Comparison of ENCODE assay signal across 24 mouse cellular contexts in genomic region chr5:53928537-53928936, GRCm38 (mm10).
DNase-seq lines count a peak whose midpoint lies in the region; ATAC-seq and TF ChIP-seq lines count a peak whose summit lies in the region.
"Had no signal": no experiment of that assay in that cellular context is flagged by ENCODE, and none has a peak within 500 bp of the region (broad histone marks: within the 10 kb centered on the region; RNA-seq: fewer than 3 reads in every experiment).

No protein-coding gene starts in this region.

- 0 out of 2 replicates have a peak, but pooled peaks have one; percentile 0 for TF ChIP-seq CTCF in kidney, adult 2 months (conservative IDR thresholded peaks at IDR 0.05; ENCODE audit: insufficient read depth, insufficient read length, low read depth, low read length)
- TF ChIP-seq CTCF in lung, postnatal 0 days (IDR thresholded peaks at IDR 0.05): peak; percentile 43; the same call in 1 of the 2 replicates

- H3K4me1 ChIP-seq in heart, embryonic 11.5 days (ENCODE audit: control insufficient read depth, insufficient read depth, low read length): peaks cover 6% of the 10 kb centered on the region; the same call in 1 of the 2 replicates
- peaks cover 3% of the 10 kb centered on the region; the same call in 1 of the 2 replicates for H3K4me1 ChIP-seq in kidney, adult 2 months (ENCODE audit: control insufficient read depth, insufficient read depth, low read length)
- H3K4me1 ChIP-seq in limb, embryonic 15.5 days: peaks cover 5% of the 10 kb centered on the region; the same call in 1 of the 2 replicates
- H3K4me1 ChIP-seq in limb, embryonic 10.5 days: 0 out of 2 replicates have a peak, but pooled peaks cover 4% of the 10 kb centered on the region
- H3K4me1 ChIP-seq in lung, postnatal 0 days (ENCODE audit: insufficient read depth, low read depth, low read length): peaks cover 2% of the 10 kb centered on the region; the same call in 1 of the 2 replicates
- H3K4me1 ChIP-seq: embryonic facial prominence, embryonic 10.5 days; forebrain, embryonic 12.5 days; hindbrain, embryonic 15.5 days; liver, embryonic 13.5 days had no signal

- H3K36me3 ChIP-seq in heart, embryonic 11.5 days (ENCODE audit: control insufficient read depth, insufficient read depth, low read length): no peaks in the 10 kb centered on the region
- H3K36me3 ChIP-seq in kidney, adult 2 months (ENCODE audit: control insufficient read depth, insufficient read depth, low read length): no peaks in the 10 kb centered on the region
- H3K36me3 ChIP-seq in limb, embryonic 15.5 days: no peaks in the 10 kb centered on the region
- no peaks in the 10 kb centered on the region for H3K36me3 ChIP-seq in limb, embryonic 10.5 days
- H3K36me3 ChIP-seq in lung, postnatal 0 days (ENCODE audit: insufficient read depth, low read length): no peaks in the 10 kb centered on the region
- H3K36me3 ChIP-seq: embryonic facial prominence, embryonic 10.5 days; embryonic facial prominence, embryonic 15.5 days; forebrain, embryonic 12.5 days; G1E; hindbrain, embryonic 15.5 days; limb, embryonic 13.5 days; liver, embryonic 13.5 days had no signal

- H3K4me2 ChIP-seq in heart, embryonic 11.5 days: no peak overlapping the region
- H3K4me2 ChIP-seq in limb, embryonic 15.5 days: no peak overlapping the region
- no peak overlapping the region for H3K4me2 ChIP-seq in lung, postnatal 0 days (replicated peaks; ENCODE audit: low read depth, low read length)
- H3K4me2 ChIP-seq: embryonic facial prominence, embryonic 15.5 days; forebrain, embryonic 12.5 days; hindbrain, embryonic 15.5 days; limb, embryonic 13.5 days; liver, embryonic 13.5 days; midbrain, embryonic 11.5 days had no signal

- no peak overlapping the region for H3K27ac ChIP-seq in heart, embryonic 11.5 days (ENCODE audit: low read depth, low read length)
- peak overlapping the region; percentile 60 for H3K27ac ChIP-seq in kidney, adult 2 months (ENCODE audit: insufficient read depth, low read depth, low read length)
- H3K27ac ChIP-seq in limb, embryonic 15.5 days: peak overlapping the region; percentile 11; the same call in 1 of the 2 replicates
- H3K27ac ChIP-seq in limb, embryonic 10.5 days: no peak overlapping the region
- peak overlapping the region; percentile 85; the same call in 1 of the 2 replicates for H3K27ac ChIP-seq in lung, postnatal 0 days (ENCODE audit: low read length)
- H3K27ac ChIP-seq: embryonic facial prominence, embryonic 10.5 days; embryonic facial prominence, embryonic 15.5 days; forebrain, embryonic 12.5 days; hindbrain, embryonic 15.5 days; limb, embryonic 13.5 days; liver, embryonic 13.5 days had no signal

- no peak overlapping the region for H3K4me3 ChIP-seq in heart, embryonic 11.5 days (ENCODE audit: low read depth, low read length)
- H3K4me3 ChIP-seq in kidney, adult 2 months (ENCODE audit: insufficient read depth, low read depth, low read length): no peak overlapping the region
- H3K4me3 ChIP-seq in limb, embryonic 15.5 days: no peak overlapping the region
- no peak overlapping the region for H3K4me3 ChIP-seq in limb, embryonic 10.5 days
- no peak overlapping the region for H3K4me3 ChIP-seq in lung, postnatal 0 days (ENCODE audit: low read depth, low read length)
- H3K4me3 ChIP-seq: embryonic facial prominence, embryonic 10.5 days; embryonic facial prominence, embryonic 15.5 days; forebrain, embryonic 12.5 days; hindbrain, embryonic 15.5 days; left cerebral cortex, adult 2 months; limb, embryonic 13.5 days; liver, embryonic 13.5 days had no signal

- no peak for TF ChIP-seq EP300 in lung, postnatal 0 days (IDR thresholded peaks at IDR 0.05)

- WGBS in heart, embryonic 11.5 days (ENCODE audit: insufficient replicate concordance): 75% methylated on average over 4 of the region's 4 CpGs
- 86% methylated on average over 4 of the region's 4 CpGs for WGBS in kidney, adult 2 months
- 80% methylated on average over 4 of the region's 4 CpGs for WGBS in limb, embryonic 15.5 days
- WGBS in limb, embryonic 10.5 days: 92% methylated on average over 4 of the region's 4 CpGs
- WGBS in lung, postnatal 0 days: 79% methylated on average over 4 of the region's 4 CpGs

- ATAC-seq in heart, embryonic 11.5 days (replicated peaks; ENCODE audit: insufficient number of reproducible peaks, low FRiP score, low TSS enrichment): no peak
- no peak for ATAC-seq in limb, embryonic 15.5 days (ENCODE audit: insufficient number of reproducible peaks, low FRiP score, low TSS enrichment, low read depth)
- ATAC-seq in lung, postnatal 0 days: no peak
- ATAC-seq: forebrain, postnatal 0 days; midbrain, embryonic 16.5 days had no signal

- no peak overlapping the region for H3K9ac ChIP-seq in heart, embryonic 11.5 days (ENCODE audit: low read depth, low read length)
- no peak overlapping the region for H3K9ac ChIP-seq in limb, embryonic 15.5 days
- no peak overlapping the region for H3K9ac ChIP-seq in lung, postnatal 0 days (replicated peaks; ENCODE audit: low read depth)
- H3K9ac ChIP-seq: embryonic facial prominence, embryonic 15.5 days; forebrain, embryonic 12.5 days; forebrain, postnatal 0 days; hindbrain, embryonic 15.5 days; limb, embryonic 13.5 days; liver, embryonic 13.5 days had no signal

- TF ChIP-seq POLR2A in kidney, adult 2 months (IDR thresholded peaks at IDR 0.05; ENCODE audit: low read depth, low read length): no peak

- DNase-seq in heart, adult 11 months: peak; percentile 88
- DNase-seq in kidney, adult 2 months: no peak
- DNase-seq in kidney, postnatal 36 days: no peak
- DNase-seq in limb, embryonic 10.5 days (ENCODE audit: low spot score): no peak
- DNase-seq in lung, postnatal 0 days (ENCODE audit: low spot score): no peak
- no peak for DNase-seq in lung, adult 18-20 months
- DNase-seq: adrenal gland, adult 8-10 months; cerebellum, adult 8-10 months; cerebellum, postnatal 25 days; forebrain, postnatal 0 days; liver, embryonic 13.5 days; thymus, adult 2 months; thymus, postnatal 36 days had no signal

- H3K9me3 ChIP-seq in heart, embryonic 11.5 days (replicated peaks; ENCODE audit: control insufficient read depth, low read length): no peaks in the 10 kb centered on the region
- no peaks in the 10 kb centered on the region for H3K9me3 ChIP-seq in limb, embryonic 15.5 days
- no peaks in the 10 kb centered on the region for H3K9me3 ChIP-seq in limb, embryonic 10.5 days (replicated peaks)
- no peaks in the 10 kb centered on the region for H3K9me3 ChIP-seq in lung, postnatal 0 days (ENCODE audit: low read length)
- H3K9me3 ChIP-seq: embryonic facial prominence, embryonic 10.5 days; embryonic facial prominence, embryonic 15.5 days; forebrain, embryonic 12.5 days; G1E; hindbrain, embryonic 15.5 days; limb, embryonic 13.5 days; liver, embryonic 13.5 days had no signal

- H3K27me3 ChIP-seq in heart, embryonic 11.5 days (ENCODE audit: control insufficient read depth, insufficient read depth, low read length): no peaks in the 10 kb centered on the region
- H3K27me3 ChIP-seq in kidney, adult 2 months (replicated peaks; ENCODE audit: control insufficient read depth, insufficient read depth, low read length): no peaks in the 10 kb centered on the region
- no peaks in the 10 kb centered on the region for H3K27me3 ChIP-seq in limb, embryonic 15.5 days
- H3K27me3 ChIP-seq in limb, embryonic 10.5 days (ENCODE audit: low read depth, poor library complexity, severe bottlenecking): no peaks in the 10 kb centered on the region
- H3K27me3 ChIP-seq in lung, postnatal 0 days (replicated peaks; ENCODE audit: insufficient read depth, low read length): no peaks in the 10 kb centered on the region
- H3K27me3 ChIP-seq: embryonic facial prominence, embryonic 15.5 days; forebrain, embryonic 12.5 days; hindbrain, embryonic 15.5 days; limb, embryonic 13.5 days; liver, embryonic 13.5 days had no signal

Comparison
In these comparisons a context has a peak if more than half of its experiments do, and no peak if none do; other contexts are left out.
1. H3K27ac ChIP-seq: peak in kidney, adult 2 months (single experiment), limb, embryonic 15.5 days (single experiment) and lung, postnatal 0 days (single experiment); none in heart, embryonic 11.5 days (single experiment) and limb, embryonic 10.5 days (single experiment).